Mouse (Mus musculus) midbrain, postnatal 0 days (tissue): ENCODE results near the gene Matk. TPM values are rescaled to one million over a fixed set of nuclear protein-coding genes. Genes with fewer than 3 reads are reported as not detected.

Experiments
- ATAC-seq: fragments of 200-750 bp; cut with Nextera tagmentation; 2 replicates; pipeline ENCODE4 v1.8.0; 2017; ENCODE audit warnings: moderate number of reproducible peaks, mild to moderate bottlenecking, moderate TSS enrichment, moderate library complexity; ENCODE audit not compliant: low FRiP score
- DNase-seq: peaks from one replicate; pipeline ENCODE4 v3.0.0-alpha.2; 2015; ENCODE audit warnings: low spot score
- H3K27ac ChIP-seq: fragments of 300-500 bp; sonication (generic); 2 replicates; pipeline ENCODE4 v1.5.1; 2014; ENCODE audit warnings: low read depth, mild to moderate bottlenecking, low read length, mixed read lengths
- H3K27me3 ChIP-seq: fragments of 300-500 bp; sonication (generic); 2 replicates; pipeline ENCODE4 v1.6.1; 2014; ENCODE audit warnings: low read length, control low read depth, mixed read lengths; ENCODE audit not compliant: insufficient read depth
- H3K36me3 ChIP-seq: fragments of 300-500 bp; sonication (generic); 2 replicates; pipeline ENCODE4 v1.6.1; 2014; ENCODE audit warnings: low read length, control low read depth, mixed read lengths; ENCODE audit not compliant: insufficient read depth
- H3K4me1 ChIP-seq: fragments of 300-500 bp; sonication (generic); 2 replicates; pipeline ENCODE4 v1.6.1; 2014; ENCODE audit warnings: mild to moderate bottlenecking, control low read depth, antibody characterized with exemption, low read length, mixed read lengths; ENCODE audit not compliant: insufficient read depth
- H3K4me2 ChIP-seq: fragments of 300-500 bp; sonication (generic); 2 replicates; pipeline ENCODE4 v1.6.1; 2014; ENCODE audit warnings: low read depth, mild to moderate bottlenecking, low read length, mixed read lengths; ENCODE audit not compliant: poor library complexity, severe bottlenecking
- H3K4me3 ChIP-seq: fragments of 300-500 bp; sonication (generic); 2 replicates; pipeline ENCODE4 v1.5.1; 2014; ENCODE audit warnings: low read depth, mild to moderate bottlenecking, low read length, moderate library complexity
- H3K9ac ChIP-seq: fragments of 300-500 bp; sonication (generic); replicated peaks from 2 replicates; pipeline ENCODE4 v1.6.1; 2014; ENCODE audit warnings: mild to moderate bottlenecking, low read length, moderate library complexity, mixed read lengths; ENCODE audit not compliant: poor library complexity, severe bottlenecking
- H3K9me3 ChIP-seq: fragments of 300-500 bp; sonication (generic); 2 replicates; pipeline ENCODE4 v1.6.1; 2016; ENCODE audit warnings: low read length, control low read depth
- CTCF ChIP-seq: IDR thresholded peaks from 2 replicates; pipeline ENCODE4 v1.5.1; 2016; ENCODE audit warnings: antibody characterized with exemption, mild to moderate bottlenecking
- WGBS: fragments of 180-500 bp; shearing (Covaris S2); extraction: QIAGEN DNeasy Blood & Tissue Kit; methylation state at CpG from one replicate; pipeline ENCODE4 v1.1.7; 2014; 5-methylcytosine and 5-hydroxymethylcytosine counted together
- polyA plus RNA-seq: library from polyadenylated mRNA; unstranded; fragments of >200 nt; fragmentation: Nextera tagmentation; extraction: Ambion mirVana; gene quantifications from 2 replicates; pipeline ENCODE4 v1.2.1, GENCODE M21; 2015
- total RNA-seq: library from RNA; depleted of rRNA; stranded (reverse); fragments of >200 nt; gene quantifications from 2 replicates; pipeline ENCODE4 v1.2.3, GENCODE M21; 2014

The Matk gene
- total and polyA plus RNA-seq, 2 experiments from 2014 or later: 96.9 to 114 TPM

DNA sequence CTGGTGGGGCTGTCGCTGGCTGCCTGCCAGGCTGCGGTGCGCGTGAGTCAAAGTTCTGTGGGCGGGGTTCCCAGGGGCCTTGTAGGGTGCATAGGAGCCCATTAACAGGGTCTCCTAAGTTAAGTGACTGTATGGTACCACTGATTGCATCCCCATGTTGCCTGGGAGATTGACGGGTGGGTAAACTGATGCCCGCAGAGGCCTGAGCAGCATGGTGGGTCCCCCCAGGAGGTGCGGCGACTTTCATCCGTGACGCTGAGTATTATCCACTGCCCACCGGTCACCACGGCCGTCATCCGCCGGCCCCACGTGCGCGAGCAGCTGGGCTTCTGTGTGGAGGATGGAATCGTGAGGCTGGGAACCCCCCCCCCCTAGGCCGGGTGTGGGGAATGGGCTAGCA is 19.6 kb downstream of the Matk start:
- no peak overlapping the region for H3K4me3 ChIP-seq
- WGBS: 92% methylated on average over 21 of the region's 21 CpGs
- no peak for ATAC-seq
- DNase-seq: no peak
- H3K36me3 ChIP-seq: peaks cover 30% of the 10 kb centered on the region
- H3K9ac ChIP-seq: no peak overlapping the region
- TF ChIP-seq CTCF: no peak
- H3K27me3 ChIP-seq: no peaks in the 10 kb centered on the region
- H3K27ac ChIP-seq: no peak overlapping the region
- H3K4me2 ChIP-seq: no peak overlapping the region
- H3K4me1 ChIP-seq: peaks cover 5% of the 10 kb centered on the region
- H3K9me3 ChIP-seq: no peaks in the 10 kb centered on the region

DNA sequence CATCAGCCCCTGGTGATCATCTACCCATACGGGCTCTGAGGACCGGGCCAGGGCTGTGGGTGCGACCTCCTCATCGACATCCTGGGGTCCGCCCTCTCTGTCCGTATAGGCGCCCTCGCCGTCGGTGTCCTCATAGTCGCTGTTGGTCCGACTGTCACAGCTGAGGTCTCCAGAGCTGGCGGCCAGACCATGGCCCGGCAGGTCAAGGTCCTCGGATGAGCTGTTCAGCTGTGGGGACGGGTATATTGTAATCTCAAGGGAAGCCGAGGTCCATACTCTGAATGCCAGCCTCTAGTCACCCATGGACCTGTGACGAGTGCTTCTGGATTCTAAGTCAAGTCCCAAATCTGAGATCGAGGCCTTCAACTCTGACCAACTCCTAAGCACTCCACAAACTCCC is 21.1 kb downstream of the Matk start:
- Histone ChIP-seq H3K4me1 (no peaks in the 10 kb centered on the region), H3K27ac (no peak overlapping the region), H3K9me3 (no peaks in the 10 kb centered on the region), H3K4me2 (no peak overlapping the region), H3K4me3 (no peak overlapping the region), H3K27me3 (no peaks in the 10 kb centered on the region), H3K36me3 (peaks cover 30% of the 10 kb centered on the region), H3K9ac (no peak overlapping the region)
- WGBS: 94% methylated on average over 19 of the region's 19 CpGs
- TF ChIP-seq CTCF: no peak
- DNase-seq (no peak), ATAC-seq (no peak)

DNA sequence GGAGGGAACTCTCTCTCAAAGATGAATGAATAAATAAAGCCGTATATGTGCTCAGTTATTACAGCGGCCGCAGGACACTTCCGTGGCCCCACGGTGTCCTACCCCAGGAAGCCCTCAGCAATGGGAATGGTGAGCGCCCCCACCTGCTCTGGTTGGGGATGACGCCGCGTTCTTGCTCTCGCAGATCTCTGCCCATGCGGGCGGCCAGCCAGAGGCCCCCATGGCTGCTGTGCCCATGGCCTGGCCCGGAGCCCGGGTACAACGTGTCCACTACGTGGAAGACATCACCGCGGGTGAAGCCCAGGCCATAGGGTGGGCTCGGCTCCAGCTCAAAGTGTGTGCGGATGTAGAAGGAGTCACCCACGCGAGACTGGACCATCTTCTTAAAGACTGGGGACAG is 24.9 kb downstream of the Matk start:
- WGBS: 76% methylated on average over 22 of the region's 22 CpGs
- ATAC-seq (no peak), DNase-seq (no peak)
- Histone ChIP-seq H3K9ac (no peak overlapping the region), H3K9me3 (no peaks in the 10 kb centered on the region), H3K27me3 (no peaks in the 10 kb centered on the region), H3K4me1 (no peaks in the 10 kb centered on the region), H3K27ac (no peak overlapping the region), H3K36me3 (peaks cover 12% of the 10 kb centered on the region), H3K4me2 (no peak overlapping the region), H3K4me3 (no peak overlapping the region)
- no peak for TF ChIP-seq CTCF

DNA sequence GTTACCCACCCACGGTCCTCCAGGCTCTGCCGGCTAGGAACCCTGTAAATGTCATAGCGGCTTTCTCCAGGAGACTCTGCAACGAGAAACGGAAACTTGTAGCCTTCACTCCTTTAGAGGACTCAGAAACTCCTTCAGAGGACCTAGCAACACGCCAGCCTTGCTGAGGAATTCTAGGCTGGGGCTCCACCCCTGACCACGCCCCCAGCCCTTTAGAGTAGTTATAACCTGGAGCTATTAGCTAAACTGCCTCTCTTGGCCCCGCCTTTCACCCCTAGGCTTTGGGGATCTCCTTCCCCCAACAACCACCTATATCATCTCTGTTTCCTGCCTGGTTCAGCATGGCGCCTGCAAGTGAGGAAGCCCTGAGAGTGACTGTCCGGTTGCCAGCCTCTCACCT is 26.8 kb downstream of the Matk start:
- Histone ChIP-seq H3K27me3 (no peaks in the 10 kb centered on the region), H3K4me3 (no peak overlapping the region), H3K4me2 (no peak overlapping the region), H3K27ac (no peak overlapping the region), H3K9ac (no peak overlapping the region), H3K4me1 (no peaks in the 10 kb centered on the region), H3K9me3 (no peaks in the 10 kb centered on the region), H3K36me3 (no peaks in the 10 kb centered on the region)
- ATAC-seq (no peak), DNase-seq (no peak)
- TF ChIP-seq CTCF: no peak
- WGBS: 48% methylated on average over 10 of the region's 10 CpGs

DNA sequence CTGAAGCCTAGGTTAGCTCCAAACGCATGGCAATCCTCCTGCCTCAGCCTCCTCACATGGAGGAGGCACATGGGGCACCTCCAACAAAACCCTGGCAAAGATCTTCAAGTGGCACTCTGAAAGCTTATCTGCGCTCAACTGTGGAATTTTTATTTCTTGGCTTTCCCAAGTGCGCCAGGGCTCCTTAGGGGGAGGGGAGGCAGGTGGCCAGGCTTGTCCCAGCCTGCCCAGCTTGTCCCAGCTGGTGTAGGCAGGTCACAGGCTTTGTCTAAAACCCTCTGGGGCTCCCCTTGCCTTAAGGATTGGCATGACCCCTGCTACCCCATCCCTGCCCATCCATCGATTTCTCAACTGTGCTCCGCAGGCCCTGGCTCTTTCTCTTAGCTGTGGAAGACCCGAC is 31.5 kb downstream of the Matk start:
- H3K36me3 ChIP-seq: no peaks in the 10 kb centered on the region
- ATAC-seq: no peak

DNA sequence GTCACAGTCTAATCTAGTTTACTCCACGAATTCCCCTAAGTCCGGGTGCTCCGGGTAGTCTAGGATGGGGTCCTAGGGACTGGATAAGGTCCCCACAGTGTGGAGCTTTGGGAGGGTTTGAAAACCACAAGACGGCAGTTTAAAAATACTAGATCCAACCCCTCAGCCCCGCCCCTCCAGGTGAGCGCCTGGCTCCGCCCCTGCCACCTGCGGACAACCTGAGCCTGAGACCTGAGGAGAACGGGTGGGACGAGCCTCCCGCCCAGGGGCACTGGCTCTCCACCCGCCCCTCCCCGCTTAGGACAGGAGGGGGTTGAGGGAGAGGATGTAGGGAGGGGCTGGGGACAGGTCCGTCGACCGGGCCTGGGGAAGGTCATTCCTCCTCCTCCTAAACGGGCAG is 32.0 kb downstream of the Matk start:
- no peak for TF ChIP-seq CTCF
- no peak overlapping the region for H3K4me3 ChIP-seq
- H3K27me3 ChIP-seq: no peaks in the 10 kb centered on the region
- H3K9ac ChIP-seq: no peak overlapping the region
- H3K9me3 ChIP-seq: no peaks in the 10 kb centered on the region
- DNase-seq (no peak), ATAC-seq (no peak)
- no peaks in the 10 kb centered on the region for H3K4me1 ChIP-seq
- H3K4me2 ChIP-seq: peak overlapping the region; percentile 70
- WGBS: 15% methylated on average over 17 of the region's 17 CpGs
- H3K27ac ChIP-seq: no peak overlapping the region
- no peaks in the 10 kb centered on the region for H3K36me3 ChIP-seq

More for the DNA sequence above, 31.5 kb downstream of the Matk start:
- H3K4me2 ChIP-seq: no peak overlapping the region
- H3K9me3 ChIP-seq: no peaks in the 10 kb centered on the region
- WGBS: 65% methylated on average over 6 of the region's 6 CpGs
- no peak overlapping the region for H3K27ac ChIP-seq
- no peaks in the 10 kb centered on the region for H3K27me3 ChIP-seq
- H3K4me1 ChIP-seq: no peaks in the 10 kb centered on the region
- no peak for TF ChIP-seq CTCF
- no peak overlapping the region for H3K9ac ChIP-seq
- H3K4me3 ChIP-seq: no peak overlapping the region
- DNase-seq: no peak
